Mouse (Mus musculus): ENCODE measurements at regions not wholly inside any gene's neighbourhood (a gene's known extent, or its start where the extent isn't known, plus 50 kb on each side); places are given as distances from the start of the nearest gene placed in this dataset.

DNA sequence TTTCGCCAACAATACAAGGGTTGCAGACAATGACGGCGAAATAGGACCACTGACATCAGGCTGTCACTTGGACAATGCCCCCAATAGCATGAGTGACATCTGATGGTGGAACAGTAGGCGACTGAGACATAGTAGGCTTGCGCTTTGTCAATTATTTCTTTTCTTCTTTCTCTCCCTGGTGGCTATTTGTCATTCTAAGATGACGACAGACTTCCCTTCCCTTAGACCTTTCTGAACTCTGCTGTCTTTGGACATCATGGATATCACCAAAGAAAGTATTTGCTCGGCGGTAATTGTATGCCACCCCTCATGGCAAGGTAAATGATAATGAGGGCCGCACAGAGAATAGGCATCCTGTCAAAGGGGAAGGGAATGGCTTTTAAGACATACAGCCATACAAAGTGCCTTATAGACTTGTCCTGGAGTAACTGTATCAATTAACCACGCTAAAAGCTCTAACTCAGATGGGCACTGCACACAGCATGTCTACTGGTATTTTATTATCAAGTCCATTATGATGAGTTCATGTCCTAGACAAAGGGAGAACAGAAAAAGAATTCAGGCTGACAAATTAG is 305.0 kb upstream of the Adgrl2 start:
- TF ChIP-seq CTCF (IDR thresholded peaks at IDR 0.05) (no peak), POLR2A (IDR thresholded peaks at IDR 0.05; ENCODE audit: insufficient read depth, low read depth, low read length) (no peak)
